Mouse (Mus musculus) midbrain, postnatal 0 days (tissue): ENCODE results near the gene Slc23a3. TPM values are rescaled to one million over a fixed set of nuclear protein-coding genes. Genes with fewer than 3 reads are reported as not detected.

Source experiments
- ATAC-seq: fragments of 200-750 bp; cut with Nextera tagmentation; 2 replicates; pipeline ENCODE4 v1.8.0; 2017; ENCODE audit warnings: moderate number of reproducible peaks, mild to moderate bottlenecking, moderate TSS enrichment, moderate library complexity; ENCODE audit not compliant: low FRiP score
- DNase-seq: peaks from one replicate; pipeline ENCODE4 v3.0.0-alpha.2; 2015; ENCODE audit warnings: low spot score
- H3K27ac ChIP-seq: fragments of 300-500 bp; sonication (generic); 2 replicates; pipeline ENCODE4 v1.5.1; 2014; ENCODE audit warnings: low read depth, mild to moderate bottlenecking, low read length, mixed read lengths
- H3K27me3 ChIP-seq: fragments of 300-500 bp; sonication (generic); 2 replicates; pipeline ENCODE4 v1.6.1; 2014; ENCODE audit warnings: low read length, control low read depth, mixed read lengths; ENCODE audit not compliant: insufficient read depth
- H3K36me3 ChIP-seq: fragments of 300-500 bp; sonication (generic); 2 replicates; pipeline ENCODE4 v1.6.1; 2014; ENCODE audit warnings: low read length, control low read depth, mixed read lengths; ENCODE audit not compliant: insufficient read depth
- H3K4me1 ChIP-seq: fragments of 300-500 bp; sonication (generic); 2 replicates; pipeline ENCODE4 v1.6.1; 2014; ENCODE audit warnings: mild to moderate bottlenecking, control low read depth, antibody characterized with exemption, low read length, mixed read lengths; ENCODE audit not compliant: insufficient read depth
- H3K4me2 ChIP-seq: fragments of 300-500 bp; sonication (generic); 2 replicates; pipeline ENCODE4 v1.6.1; 2014; ENCODE audit warnings: low read depth, mild to moderate bottlenecking, low read length, mixed read lengths; ENCODE audit not compliant: poor library complexity, severe bottlenecking
- H3K4me3 ChIP-seq: fragments of 300-500 bp; sonication (generic); 2 replicates; pipeline ENCODE4 v1.5.1; 2014; ENCODE audit warnings: low read depth, mild to moderate bottlenecking, low read length, moderate library complexity
- H3K9ac ChIP-seq: fragments of 300-500 bp; sonication (generic); replicated peaks from 2 replicates; pipeline ENCODE4 v1.6.1; 2014; ENCODE audit warnings: mild to moderate bottlenecking, low read length, moderate library complexity, mixed read lengths; ENCODE audit not compliant: poor library complexity, severe bottlenecking
- H3K9me3 ChIP-seq: fragments of 300-500 bp; sonication (generic); 2 replicates; pipeline ENCODE4 v1.6.1; 2016; ENCODE audit warnings: low read length, control low read depth
- CTCF ChIP-seq: IDR thresholded peaks from 2 replicates; pipeline ENCODE4 v1.5.1; 2016; ENCODE audit warnings: antibody characterized with exemption, mild to moderate bottlenecking
- WGBS: fragments of 180-500 bp; shearing (Covaris S2); extraction: QIAGEN DNeasy Blood & Tissue Kit; methylation state at CpG from one replicate; pipeline ENCODE4 v1.1.7; 2014; 5-methylcytosine and 5-hydroxymethylcytosine counted together
- polyA plus RNA-seq: library from polyadenylated mRNA; unstranded; fragments of >200 nt; fragmentation: Nextera tagmentation; extraction: Ambion mirVana; gene quantifications from 2 replicates; pipeline ENCODE4 v1.2.1, GENCODE M21; 2015
- total RNA-seq: library from RNA; depleted of rRNA; stranded (reverse); fragments of >200 nt; gene quantifications from 2 replicates; pipeline ENCODE4 v1.2.3, GENCODE M21; 2014

Gene Slc23a3
- total and polyA plus RNA-seq, 2 experiments from 2014 or later: not detected

- peak overlapping the region; percentile 89 for H3K9ac ChIP-seq
- H3K27ac ChIP-seq: peak overlapping the region; percentile 95
- peaks cover 38% of the 10 kb centered on the region for H3K36me3 ChIP-seq
- H3K4me1 ChIP-seq: peaks cover 20% of the 10 kb centered on the region
- no peak for TF ChIP-seq CTCF
- no peaks in the 10 kb centered on the region for H3K27me3 ChIP-seq
- peak overlapping the region; percentile 92 for H3K4me2 ChIP-seq
- H3K9me3 ChIP-seq: no peaks in the 10 kb centered on the region
- DNase-seq (peak; percentile 24), ATAC-seq (no peak)
- peak overlapping the region; percentile 68 for H3K4me3 ChIP-seq
- WGBS: under 1% methylated on average over 52 of the region's 53 CpGs
Measured at GRCm38 (mm10) chr1:75141486-75142190, 7.9 kb upstream of the Slc23a3 start.

GRCm38 (mm10) chr1:75140601-75141190 lies 7.0 kb upstream of the Slc23a3 start:
- TF ChIP-seq CTCF: no peak
- Histone ChIP-seq H3K4me2 (peak overlapping the region; percentile 92), H3K9me3 (no peaks in the 10 kb centered on the region), H3K27me3 (no peaks in the 10 kb centered on the region), H3K36me3 (peaks cover 39% of the 10 kb centered on the region), H3K27ac (peak overlapping the region; percentile 95), H3K4me3 (peak overlapping the region; percentile 68), H3K9ac (peak overlapping the region; percentile 89), H3K4me1 (peaks cover 20% of the 10 kb centered on the region)
- DNase-seq (no peak), ATAC-seq (no peak)
- WGBS: 59% methylated on average over 4 of the region's 4 CpGs

- peaks cover 26% of the 10 kb centered on the region for H3K36me3 ChIP-seq
- H3K4me3 ChIP-seq: no peak overlapping the region
- ATAC-seq (no peak), DNase-seq (no peak)
- H3K4me1 ChIP-seq: peaks cover 10% of the 10 kb centered on the region; the same call in 1 of the 2 replicates
- H3K4me2 ChIP-seq: no peak overlapping the region
- WGBS: 94% methylated on average over 2 of the region's 2 CpGs
- H3K27ac ChIP-seq: no peak overlapping the region
- TF ChIP-seq CTCF: no peak
- H3K9ac ChIP-seq: no peak overlapping the region
- no peaks in the 10 kb centered on the region for H3K9me3 ChIP-seq
- H3K27me3 ChIP-seq: no peaks in the 10 kb centered on the region
Measured at GRCm38 (mm10) chr1:75138448-75138847, 4.8 kb upstream of the Slc23a3 start.

- Histone ChIP-seq H3K27ac (no peak overlapping the region), H3K4me1 (peaks cover 10% of the 10 kb centered on the region; the same call in 1 of the 2 replicates), H3K9me3 (no peaks in the 10 kb centered on the region), H3K4me3 (no peak overlapping the region), H3K36me3 (peaks cover 26% of the 10 kb centered on the region), H3K9ac (no peak overlapping the region), H3K4me2 (no peak overlapping the region), H3K27me3 (no peaks in the 10 kb centered on the region)
- no peak for DNase-seq
- WGBS: 89% methylated on average over 3 of the region's 3 CpGs
- no peak for TF ChIP-seq CTCF
- no peak for ATAC-seq
Measured at GRCm38 (mm10) chr1:75136730-75137129, 3.0 kb upstream of the Slc23a3 start.

- H3K9ac ChIP-seq: no peak overlapping the region
Measured at GRCm38 (mm10) chr1:75136293-75136692, 2.6 kb upstream of the Slc23a3 start.

GRCm38 (mm10) chr1:75128641-75129040 lies 5.0 kb downstream of the Slc23a3 start:
- 78% methylated on average over 3 of the region's 3 CpGs for WGBS
- Histone ChIP-seq H3K27ac (no peak overlapping the region), H3K36me3 (no peaks in the 10 kb centered on the region), H3K9me3 (no peaks in the 10 kb centered on the region), H3K4me3 (no peak overlapping the region), H3K4me1 (no peaks in the 10 kb centered on the region), H3K4me2 (no peak overlapping the region), H3K27me3 (no peaks in the 10 kb centered on the region), H3K9ac (no peak overlapping the region)
- DNase-seq: no peak
- TF ChIP-seq CTCF: no peak
- no peak for ATAC-seq

More at GRCm38 (mm10) chr1:75136293-75136692, 2.6 kb upstream of the Slc23a3 start:
- H3K27me3 ChIP-seq: no peaks in the 10 kb centered on the region
- DNase-seq (no peak), ATAC-seq (no peak)
- peaks cover 10% of the 10 kb centered on the region; the same call in 1 of the 2 replicates for H3K4me1 ChIP-seq
- no peak overlapping the region for H3K4me2 ChIP-seq
- H3K36me3 ChIP-seq: peaks cover 26% of the 10 kb centered on the region
- TF ChIP-seq CTCF: no peak
- WGBS: 94% methylated on average over 6 of the region's 6 CpGs
- H3K9me3 ChIP-seq: no peaks in the 10 kb centered on the region
- no peak overlapping the region for H3K27ac ChIP-seq
- H3K4me3 ChIP-seq: no peak overlapping the region
